Mouse (Mus musculus): ENCODE results near the gene Ifitm2.

DNA sequence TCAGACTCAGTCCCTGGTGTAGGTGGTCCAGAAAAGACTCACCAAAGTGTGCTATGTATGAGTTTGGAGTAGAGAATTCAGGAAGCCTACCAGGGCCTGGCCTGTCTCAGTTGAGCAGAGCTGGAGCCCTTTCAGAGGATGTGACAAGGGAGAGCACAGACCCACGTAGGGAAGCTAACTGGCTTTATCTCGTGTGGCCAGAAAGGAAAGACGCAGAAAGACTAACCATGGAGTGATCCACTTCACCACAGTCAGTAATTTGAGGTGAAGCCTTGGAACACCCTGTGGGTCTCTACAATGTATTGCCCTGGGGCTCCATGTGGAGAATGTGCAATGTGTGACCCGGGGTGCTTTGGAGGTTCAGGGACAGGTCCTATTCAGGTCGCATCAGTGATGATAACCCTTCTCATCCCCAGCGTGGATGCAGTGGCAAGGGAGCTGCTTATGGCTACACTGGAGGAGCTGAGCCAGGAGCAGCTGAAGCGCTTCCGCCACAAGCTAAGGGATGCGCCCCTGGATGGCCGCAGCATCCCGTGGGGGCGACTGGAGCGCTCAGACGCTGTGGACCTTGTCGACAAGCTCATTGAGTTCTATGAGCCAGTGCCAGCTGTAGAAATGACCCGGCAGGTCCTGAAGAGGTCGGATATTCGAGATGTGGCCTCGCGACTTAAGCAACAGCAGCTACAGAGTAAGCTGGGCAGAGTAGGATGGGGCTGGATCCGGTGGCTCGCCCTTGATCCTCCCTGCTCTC, 34.4 kb downstream of the Ifitm2 start:
- no peak for TF ChIP-seq CTCF (conservative IDR thresholded peaks at IDR 0.05; ENCODE audit: low read length)
- TF ChIP-seq POU5F1 (IDR thresholded peaks at IDR 0.05; ENCODE audit: borderline replicate concordance, low read length) = no peak
- no peak for TF ChIP-seq NANOG (IDR thresholded peaks at IDR 0.05; ENCODE audit: borderline replicate concordance, low read length)
